Mouse (Mus musculus): ENCODE results near the gene Usp7. TPM values are rescaled to one million over a fixed set of nuclear protein-coding genes. Genes with fewer than 3 reads are reported as not detected.

The Usp7 gene
- polyA plus RNA-seq, 2 experiments, result 35.5 to 57.5 TPM

DNA sequence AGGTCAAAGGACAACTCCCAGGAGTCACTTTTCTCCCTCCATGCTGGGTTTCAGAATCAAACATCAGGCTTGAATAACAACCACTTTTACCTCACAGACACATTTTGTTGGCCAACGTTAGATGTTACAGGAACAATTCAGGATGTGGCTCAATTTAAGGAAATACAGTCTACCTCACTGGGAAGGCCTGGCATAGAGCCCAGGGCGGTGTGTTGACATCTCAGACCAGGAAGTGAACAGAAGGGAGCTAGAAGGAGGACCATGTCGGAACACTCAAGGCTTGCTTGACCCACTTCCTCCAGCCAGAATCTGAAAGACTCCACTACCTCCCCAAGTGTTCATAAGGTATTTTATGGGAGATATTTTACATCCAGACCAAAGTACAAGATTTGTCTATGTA lies 7.4 kb downstream of the Usp7 start:
- H3K4me1 ChIP-seq (replicated peaks; ENCODE audit: control insufficient read depth in 2 of 2, insufficient read depth in 2 of 2, low read length in 1 of 2), result peaks cover 11 to 13% of the 10 kb centered on the region in 2 experiments
- no peak overlapping the region for H3K4me3 ChIP-seq (ENCODE audit: insufficient read depth in 1 of 2, low read depth in 2 of 2, low read length in 2 of 2)
- DNase-seq (ENCODE audit: low read depth in 3 of 3, low spot score in 3 of 3) (no peak), ATAC-seq (ENCODE audit: insufficient read depth) (no peak)
- H3K9ac ChIP-seq (replicated peaks), result no peak overlapping the region
- no peak overlapping the region for H3K4me2 ChIP-seq (ENCODE audit: low read depth)
- no peak overlapping the region for H3K27ac ChIP-seq
- no peaks in the 10 kb centered on the region for H3K36me3 ChIP-seq (replicated peaks; ENCODE audit: control insufficient read depth, insufficient read depth, low read depth)
- 41% methylated on average over 3 of the region's 3 CpGs for WGBS (ENCODE audit: insufficient replicate concordance)
- no peaks in the 10 kb centered on the region for H3K9me3 ChIP-seq (ENCODE audit: control insufficient read depth, low read length)
- H3K27me3 ChIP-seq (ENCODE audit: control insufficient read depth, insufficient read depth, low read length), result no peaks in the 10 kb centered on the region
- TF ChIP-seq EP300 (IDR thresholded peaks at IDR 0.05; ENCODE audit: low read depth), result no peak
- TF ChIP-seq CTCF (IDR thresholded peaks at IDR 0.05; ENCODE audit: low read depth), result no peak

DNA sequence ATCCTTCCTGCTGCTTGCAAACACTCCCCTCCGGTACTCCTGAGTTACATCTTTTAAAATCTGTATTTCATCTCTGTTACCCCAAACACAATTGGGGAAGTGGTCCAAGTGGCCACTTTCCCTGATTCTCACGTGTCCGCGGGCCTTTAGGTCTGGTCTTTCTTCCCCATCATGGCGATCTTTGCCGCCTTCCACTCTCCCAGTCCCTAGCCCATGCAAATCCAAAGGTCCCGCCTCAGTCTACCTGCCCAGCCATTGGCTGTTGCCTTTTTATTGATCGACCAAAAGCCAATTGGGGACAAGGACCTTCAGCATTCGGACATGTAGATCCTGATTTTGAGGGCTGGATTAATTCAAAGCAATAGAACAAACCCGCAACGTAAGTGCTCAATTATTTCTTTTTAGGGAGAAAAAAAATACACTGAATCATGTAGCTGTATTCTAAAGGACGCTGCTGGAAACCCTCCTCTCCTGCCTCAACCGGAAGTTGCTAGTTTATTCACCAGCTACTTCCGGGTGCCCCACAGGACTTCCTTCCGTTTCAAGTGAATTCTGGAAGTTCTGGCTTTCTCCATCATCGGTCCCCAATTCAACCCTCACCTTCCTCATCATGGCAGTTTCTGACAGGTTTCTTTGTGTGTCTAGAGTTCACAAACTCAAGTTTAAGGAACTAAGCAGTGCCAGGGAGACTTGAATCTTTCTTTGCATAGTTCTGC lies 8.8 kb downstream of the Usp7 start:
- no peak for DNase-seq (ENCODE audit: low read depth in 3 of 3, low spot score in 3 of 3)
- Histone ChIP-seq H3K36me3 (replicated peaks; ENCODE audit: control insufficient read depth, insufficient read depth, low read depth) (no peaks in the 10 kb centered on the region), H3K9ac (replicated peaks) (no peak overlapping the region), H3K4me3 (ENCODE audit: insufficient read depth in 1 of 2, low read depth in 2 of 2, low read length in 2 of 2) (no peak overlapping the region), H3K27ac (no peak overlapping the region), H3K4me1 (replicated peaks; ENCODE audit: control insufficient read depth in 2 of 2, insufficient read depth in 2 of 2, low read length in 1 of 2) (peaks cover 11 to 13% of the 10 kb centered on the region in 2 experiments), H3K27me3 (ENCODE audit: control insufficient read depth, insufficient read depth, low read length) (no peaks in the 10 kb centered on the region), H3K4me2 (ENCODE audit: low read depth) (no peak overlapping the region), H3K9me3 (ENCODE audit: control insufficient read depth, low read length) (no peaks in the 10 kb centered on the region)
- WGBS (ENCODE audit: insufficient replicate concordance), result 65% methylated on average over 16 of the region's 16 CpGs
- no peak for ATAC-seq (ENCODE audit: insufficient read depth)
- TF ChIP-seq CTCF (IDR thresholded peaks at IDR 0.05; ENCODE audit: low read depth) (no peak), EP300 (IDR thresholded peaks at IDR 0.05; ENCODE audit: low read depth) (no peak)

- Histone ChIP-seq H3K27me3 (ENCODE audit: control insufficient read depth, insufficient read depth, low read length) (no peaks in the 10 kb centered on the region), H3K4me1 (replicated peaks; ENCODE audit: control insufficient read depth in 2 of 2, insufficient read depth in 2 of 2, low read length in 1 of 2) (peaks cover 11 to 13% of the 10 kb centered on the region in 2 experiments), H3K9ac (replicated peaks) (no peak overlapping the region), H3K36me3 (replicated peaks; ENCODE audit: control insufficient read depth, insufficient read depth, low read depth) (no peaks in the 10 kb centered on the region), H3K27ac (no peak overlapping the region), H3K4me3 (ENCODE audit: insufficient read depth in 1 of 2, low read depth in 2 of 2, low read length in 2 of 2) (no peak overlapping the region), H3K4me2 (ENCODE audit: low read depth) (no peak overlapping the region), H3K9me3 (ENCODE audit: control insufficient read depth, low read length) (no peaks in the 10 kb centered on the region)
- TF ChIP-seq CTCF (IDR thresholded peaks at IDR 0.05; ENCODE audit: low read depth) (peak; percentile 27; the same call in 1 of the 2 replicates), EP300 (IDR thresholded peaks at IDR 0.05; ENCODE audit: low read depth) (no peak)
- 78% methylated on average over 2 of the region's 2 CpGs for WGBS (ENCODE audit: insufficient replicate concordance)
- DNase-seq (ENCODE audit: low read depth in 3 of 3, low spot score in 3 of 3) (no peak), ATAC-seq (ENCODE audit: insufficient read depth) (no peak)
Observed at GRCm38 (mm10) chr16:8781660-8782059, 10.4 kb downstream of the Usp7 start.

DNA sequence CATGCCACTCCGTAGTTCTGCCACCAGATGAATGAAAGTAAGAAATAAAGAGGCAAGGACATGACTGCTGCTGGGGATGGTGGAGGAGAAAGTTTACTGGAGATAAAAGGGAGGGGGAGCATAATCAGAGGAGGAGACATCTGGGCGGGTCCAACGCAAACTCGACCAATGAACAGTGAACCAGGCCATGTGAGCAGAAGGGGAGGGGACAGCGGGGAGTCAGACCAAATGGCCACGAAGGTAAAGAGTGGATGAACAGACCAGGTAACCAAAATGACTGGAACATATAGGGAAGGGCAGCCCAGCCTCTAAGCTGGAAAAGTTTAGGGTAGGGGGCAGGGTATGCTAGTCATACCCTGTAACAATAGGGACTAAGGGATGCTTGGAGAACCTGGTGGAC lies 10.9 kb downstream of the Usp7 start:
- peak overlapping the region; percentile 36 for H3K4me2 ChIP-seq (ENCODE audit: low read depth)
- ATAC-seq (ENCODE audit: insufficient read depth), result peak; percentile 68
- H3K9ac ChIP-seq (replicated peaks), result no peak overlapping the region
- no peaks in the 10 kb centered on the region for H3K27me3 ChIP-seq (ENCODE audit: control insufficient read depth, insufficient read depth, low read length)
- WGBS (ENCODE audit: insufficient replicate concordance), result 53% methylated on average over 6 of the region's 6 CpGs
- DNase-seq (ENCODE audit: low read depth in 3 of 3, low spot score in 3 of 3), result no peak
- H3K27ac ChIP-seq, result no peak overlapping the region
- peaks cover 11 to 13% of the 10 kb centered on the region in 2 experiments for H3K4me1 ChIP-seq (replicated peaks; ENCODE audit: control insufficient read depth in 2 of 2, insufficient read depth in 2 of 2, low read length in 1 of 2)
- H3K4me3 ChIP-seq (ENCODE audit: insufficient read depth in 1 of 2, low read depth in 2 of 2, low read length in 2 of 2), result no peak overlapping the region
- no peak for TF ChIP-seq EP300 (IDR thresholded peaks at IDR 0.05; ENCODE audit: low read depth)
- TF ChIP-seq CTCF (IDR thresholded peaks at IDR 0.05; ENCODE audit: low read depth), result no peak
- H3K36me3 ChIP-seq (replicated peaks; ENCODE audit: control insufficient read depth, insufficient read depth, low read depth), result no peaks in the 10 kb centered on the region
- no peaks in the 10 kb centered on the region for H3K9me3 ChIP-seq (ENCODE audit: control insufficient read depth, low read length)

DNA sequence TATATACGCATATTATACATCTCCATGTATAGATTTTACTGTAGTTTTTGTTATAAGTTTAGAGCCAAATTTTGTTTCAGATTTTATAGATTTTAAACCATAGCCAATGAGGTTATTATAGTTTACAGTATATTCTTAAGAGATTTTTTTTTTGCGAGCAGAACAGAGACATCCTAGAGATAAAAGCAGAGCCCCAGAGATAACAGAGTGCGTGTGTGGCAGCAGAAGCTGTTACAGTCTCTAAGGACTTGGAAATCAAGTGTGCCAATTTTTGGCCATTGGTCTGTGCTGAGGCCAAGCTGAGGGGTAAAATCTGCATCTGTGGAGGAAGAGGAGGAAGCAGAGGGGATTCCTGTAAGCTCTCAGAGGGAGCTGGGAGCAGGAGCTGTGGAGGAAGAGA lies 11.9 kb downstream of the Usp7 start:
- Histone ChIP-seq H3K4me1 (replicated peaks; ENCODE audit: control insufficient read depth in 2 of 2, insufficient read depth in 2 of 2, low read length in 1 of 2) (peaks cover 11 to 13% of the 10 kb centered on the region in 2 experiments), H3K4me3 (ENCODE audit: insufficient read depth in 1 of 2, low read depth in 2 of 2, low read length in 2 of 2) (no peak overlapping the region), H3K36me3 (replicated peaks; ENCODE audit: control insufficient read depth, insufficient read depth, low read depth) (no peaks in the 10 kb centered on the region), H3K9me3 (ENCODE audit: control insufficient read depth, low read length) (no peaks in the 10 kb centered on the region), H3K27ac (no peak overlapping the region), H3K9ac (replicated peaks) (no peak overlapping the region), H3K27me3 (ENCODE audit: control insufficient read depth, insufficient read depth, low read length) (no peaks in the 10 kb centered on the region), H3K4me2 (ENCODE audit: low read depth) (no peak overlapping the region)
- DNase-seq (ENCODE audit: low read depth in 3 of 3, low spot score in 3 of 3) (no peak), ATAC-seq (ENCODE audit: insufficient read depth) (no peak)
- WGBS (ENCODE audit: insufficient replicate concordance), result 32% methylated on average over 3 of the region's 3 CpGs
- TF ChIP-seq CTCF (IDR thresholded peaks at IDR 0.05; ENCODE audit: low read depth) (no peak), EP300 (IDR thresholded peaks at IDR 0.05; ENCODE audit: low read depth) (no peak)

All from liver, embryonic 14.5 days (tissue).